Mouse (Mus musculus) MEL (cell line): ENCODE data around the gene Tbc1d7.

ENCODE experiments used
- CTCF ChIP-seq, 3 experiments: IDR thresholded peaks in 2 of 3; conservative IDR thresholded peaks in 1 of 3; 2 replicates each; pipeline ENCODE4 v1.5.1; 2011 to 2012; ENCODE audit warnings: low read length in 3 of 3, low read depth in 2 of 3, mild to moderate bottlenecking in 2 of 3, improper control_type of control experiment in 1 of 3, inconsistent platforms in 1 of 3, mixed read lengths in 1 of 3, moderate library complexity in 1 of 3; ENCODE audit not compliant: control insufficient read depth in 1 of 3, insufficient read depth in 1 of 3, poor library complexity in 1 of 3, severe bottlenecking in 1 of 3
- EP300 ChIP-seq, 2 experiments: IDR thresholded peaks; 2 replicates each; pipeline ENCODE4 v1.6.1; 2011; ENCODE audit warnings: improper control_type of control experiment in 2 of 2, low read length in 2 of 2, low read depth in 1 of 2, mild to moderate bottlenecking in 1 of 2
- POLR2A ChIP-seq, 2 experiments: IDR thresholded peaks; 2 replicates each; pipeline ENCODE4 v1.6.1; 2011 to 2012; ENCODE audit warnings: low read length in 2 of 2, mild to moderate bottlenecking in 2 of 2, control low read depth in 1 of 2, improper control_type of control experiment in 1 of 2, low read depth in 1 of 2, moderate library complexity in 1 of 2; ENCODE audit not compliant: control insufficient read depth in 1 of 2, insufficient read depth in 1 of 2, poor library complexity in 1 of 2
- USF1 ChIP-seq: IDR thresholded peaks from 2 replicates; pipeline ENCODE4 v1.6.1; 2014; ENCODE audit warnings: low read depth, mild to moderate bottlenecking, inconsistent platforms, low read length, improper control_type of control experiment, moderate library complexity

DNA sequence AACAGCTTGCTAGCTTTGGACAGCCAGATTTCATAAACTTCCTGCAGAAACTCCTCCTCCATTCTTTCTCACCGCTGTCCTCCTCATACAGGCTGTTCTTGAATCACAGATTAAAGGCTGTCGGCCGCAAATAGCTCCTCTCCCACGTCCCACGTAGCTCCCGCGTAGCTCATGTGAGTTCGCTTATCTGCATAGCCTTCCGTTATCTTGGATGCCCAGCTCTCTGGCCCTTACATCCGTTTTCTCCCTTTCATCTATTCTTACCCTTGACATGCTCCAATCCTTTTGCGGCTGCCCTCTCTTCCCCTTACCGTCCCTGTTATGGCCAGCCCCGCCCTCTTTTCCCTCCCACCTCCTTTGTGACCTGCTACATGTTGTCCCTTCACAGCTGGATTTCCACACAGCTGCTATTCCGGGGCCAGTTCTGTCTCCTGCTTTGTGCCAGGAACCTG, 20.5 kb upstream of the Tbc1d7 start:
- TF ChIP-seq POLR2A (IDR thresholded peaks at IDR 0.05; ENCODE audit: control insufficient read depth in 1 of 2, insufficient read depth in 1 of 2, low read depth in 1 of 2, low read length in 2 of 2, poor library complexity in 1 of 2): no peak
- no peak for TF ChIP-seq USF1
- TF ChIP-seq CTCF (IDR thresholded peaks at IDR 0.05 in 2 of 3, conservative IDR thresholded peaks at IDR 0.05 in 1 of 3; ENCODE audit: control insufficient read depth in 1 of 3, insufficient read depth in 1 of 3, low read depth in 2 of 3, low read length in 3 of 3, poor library complexity in 1 of 3, severe bottlenecking in 1 of 3): no peak
- TF ChIP-seq EP300 (IDR thresholded peaks at IDR 0.05; ENCODE audit: low read depth in 1 of 2, low read length in 2 of 2): peak; percentile 85 to 95
